Mouse (Mus musculus) liver, embryonic 18 days (tissue): ENCODE measurements around the gene Olfr1446. TPM values are rescaled to one million over a fixed set of nuclear protein-coding genes. Genes with fewer than 3 reads are reported as not detected.

Experiments used
- polyA plus RNA-seq: library from polyadenylated mRNA; depleted of rRNA; stranded (reverse); fragments of >200 nt; gene quantifications from 2 replicates; pipeline ENCODE4 v1.2.3, GENCODE M21; 2012; rRNA removed

Olfr1446 gene
- polyA plus RNA-seq: not detected in 2 replicates

GRCm38 (mm10) chr19:12893424-12893823 is at the start of gene Olfr1446:
Gene Olfr1446 (minus strand): TSS chr19:12893524.

GRCm38 (mm10) chr19:12930540-12930939 is 37.2 kb upstream of the Olfr1446 start, which contains the start of gene Olfr1449:
Gene Olfr1449 (plus strand): TSS chr19:12930840.

GRCm38 (mm10) chr19:12924319-12924718 is 31.0 kb upstream of the Olfr1446 start, which contains the start of gene Olfr1448:
Gene Olfr1448 (minus strand): TSS chr19:12924419.

DNA sequence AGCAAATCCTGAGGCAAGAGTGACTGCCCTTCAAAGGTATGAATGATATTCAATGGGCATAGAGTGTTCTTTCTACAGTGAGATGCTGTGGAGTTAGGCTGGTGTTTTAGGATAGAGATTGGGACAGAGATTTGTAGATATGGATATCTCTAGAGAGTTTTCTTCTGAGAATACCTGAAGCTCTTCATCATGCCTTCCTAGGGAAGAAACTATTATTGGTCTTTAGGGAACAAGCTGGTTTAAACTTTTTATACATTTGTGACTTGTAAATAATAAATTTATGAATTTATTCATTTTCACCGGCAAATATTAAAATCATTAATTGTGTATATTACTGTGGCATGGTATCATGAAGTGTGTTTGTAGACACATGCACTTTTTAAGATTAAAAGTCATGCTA is 10.3 kb upstream of the Olfr1446 start, which contains the start of gene Olfr1447:
TSS of gene Olfr1447 (minus strand) at position 101 of the 400 bp plus-strand sequence.

GRCm38 (mm10) chr19:12883555-12883954 is 9.8 kb downstream of the Olfr1446 start, which contains the start of gene Olfr1445:
Gene Olfr1445 (plus strand): TSS chr19:12883855.

DNA sequence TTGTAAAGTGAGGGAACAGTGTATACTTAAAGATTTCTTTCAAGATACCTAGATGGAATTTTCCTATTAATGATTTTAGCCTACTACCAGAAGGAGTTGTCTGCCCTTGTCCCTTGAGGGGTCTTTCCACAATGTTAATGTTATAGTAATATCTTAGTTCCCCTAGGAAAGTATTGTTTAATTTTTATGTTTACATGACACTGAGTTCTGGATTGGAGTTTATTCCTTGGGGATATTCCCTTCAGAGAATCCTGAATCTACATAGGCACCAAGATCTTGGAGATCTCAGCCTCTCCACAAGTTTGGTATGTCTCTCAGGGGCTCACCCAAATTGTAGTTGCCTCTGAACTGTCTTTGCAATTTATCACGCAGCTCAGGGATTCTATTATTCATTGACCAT is 36.3 kb downstream of the Olfr1446 start, which contains the start of gene Olfr1444:
TSS of gene Olfr1444 (plus strand) at position 301 of the 400 bp plus-strand sequence.

GRCm38 (mm10) chr19:12846382-12846781 is 46.9 kb downstream of the Olfr1446 start, which contains the start of gene Gm5244:
Gene Gm5244 (plus strand): TSS chr19:12846682.

Other genes with a start within 250 kb of the Olfr1446 start
- gene Olfr1442, start 223.1 kb downstream of the Olfr1446 start, polyA plus RNA-seq: not detected in 2 replicates
- not detected in 2 replicates for gene Olfr1443, start 215.4 kb downstream of the Olfr1446 start, polyA plus RNA-seq
- gene Keg1, start 197.7 kb downstream of the Olfr1446 start, polyA plus RNA-seq: 24.3 and 29.5 TPM in 2 replicates
- gene Cntf, start 127.9 kb downstream of the Olfr1446 start, polyA plus RNA-seq: 0.88 and 1.2 TPM in 2 replicates
- gene Zfp91, start 97.4 kb downstream of the Olfr1446 start, polyA plus RNA-seq: 11.9 and 12.3 TPM in 2 replicates
- gene Lpxn, start 97.3 kb downstream of the Olfr1446 start, polyA plus RNA-seq: 2.4 and 3.2 TPM in 2 replicates
- gene Gm5244, start 46.8 kb downstream of the Olfr1446 start, polyA plus RNA-seq: not detected in 2 replicates
- gene Olfr1444, start 36.2 kb downstream of the Olfr1446 start, polyA plus RNA-seq: 0.02 TPM in 1 of 2 replicates, not detected in the other
- gene Olfr1445, start 9.7 kb downstream of the Olfr1446 start, polyA plus RNA-seq: not detected in 2 replicates
- not detected in 2 replicates for gene Olfr1447, start 10.2 kb upstream of the Olfr1446 start, polyA plus RNA-seq
- gene Olfr1448, start 30.9 kb upstream of the Olfr1446 start, polyA plus RNA-seq: not detected in 2 replicates
- gene Olfr1449, start 37.3 kb upstream of the Olfr1446 start, polyA plus RNA-seq: not detected in 2 replicates
- gene Olfr1450, start 56.7 kb upstream of the Olfr1446 start, polyA plus RNA-seq: not detected in 2 replicates
- gene Olfr1451, start 101.5 kb upstream of the Olfr1446 start, polyA plus RNA-seq: not detected in 2 replicates
- gene Olfr1453, start 134.8 kb upstream of the Olfr1446 start, polyA plus RNA-seq: not detected in 2 replicates
- gene Olfr1454, start 167.1 kb upstream of the Olfr1446 start, polyA plus RNA-seq: not detected in 2 replicates
- gene Olfr1457, start 204.4 kb upstream of the Olfr1446 start, polyA plus RNA-seq: not detected in 2 replicates
- not detected in 2 replicates for gene Olfr1458, start 213.3 kb upstream of the Olfr1446 start, polyA plus RNA-seq